Mouse (Mus musculus): Measurements from ENCODE around the gene Pthlh. TPM values are rescaled to one million over a fixed set of nuclear protein-coding genes. Genes with fewer than 3 reads are reported as not detected.

Gene Pthlh
- total and polyA plus RNA-seq, 2 experiments: not detected

- no peak overlapping the region for H3K27ac ChIP-seq (replicated peaks; ENCODE audit: insufficient read depth, low read depth, low read length)
- H3K4me1 ChIP-seq (ENCODE audit: control insufficient read depth, insufficient read depth, low read length): no peaks in the 10 kb centered on the region
- H3K9ac ChIP-seq (ENCODE audit: low read depth, low read length): no peak overlapping the region
- H3K36me3 ChIP-seq (ENCODE audit: control insufficient read depth, insufficient read depth, low read length): no peaks in the 10 kb centered on the region
- H3K79me2 ChIP-seq (ENCODE audit: control insufficient read depth, insufficient read depth, low read length): no peaks in the 10 kb centered on the region
- WGBS: 82% methylated on average over 5 of the region's 5 CpGs
- no peak for TF ChIP-seq CTCF (IDR thresholded peaks at IDR 0.05; ENCODE audit: low read depth, low read length)
- no peak for TF ChIP-seq POLR2A (IDR thresholded peaks at IDR 0.05; ENCODE audit: extremely low read depth, insufficient read depth, low read length)
- no peak for DNase-seq (ENCODE audit: extremely low read depth, low read depth, low spot score)
- no peak overlapping the region for H3K4me3 ChIP-seq (ENCODE audit: insufficient read depth, low read depth, low read length)
- 0 out of 2 replicates have a peak, but pooled peaks cover under 1% of the 10 kb centered on the region for H3K27me3 ChIP-seq (ENCODE audit: control insufficient read depth, insufficient read depth, low read length)
Measured at GRCm38 (mm10) chr6:147219099-147219498, 44.9 kb downstream of the Pthlh start.

GRCm38 (mm10) chr6:147216156-147216555 lies 47.8 kb downstream of the Pthlh start:
- 92% methylated on average over 1 of the region's 1 CpGs for WGBS
- TF ChIP-seq CTCF (IDR thresholded peaks at IDR 0.05; ENCODE audit: low read depth, low read length): no peak
- TF ChIP-seq POLR2A (IDR thresholded peaks at IDR 0.05; ENCODE audit: extremely low read depth, insufficient read depth, low read length): no peak
- no peak for DNase-seq (ENCODE audit: extremely low read depth, low read depth, low spot score)
- H3K27me3 ChIP-seq (ENCODE audit: control insufficient read depth, insufficient read depth, low read length): 0 out of 2 replicates have a peak, but pooled peaks cover 3% of the 10 kb centered on the region
- H3K79me2 ChIP-seq (ENCODE audit: control insufficient read depth, insufficient read depth, low read length): no peaks in the 10 kb centered on the region
- no peak overlapping the region for H3K27ac ChIP-seq (replicated peaks; ENCODE audit: insufficient read depth, low read depth, low read length)
- H3K4me1 ChIP-seq (ENCODE audit: control insufficient read depth, insufficient read depth, low read length): no peaks in the 10 kb centered on the region
- no peak overlapping the region for H3K4me3 ChIP-seq (ENCODE audit: insufficient read depth, low read depth, low read length)
- no peak overlapping the region for H3K9ac ChIP-seq (ENCODE audit: low read depth, low read length)
- H3K36me3 ChIP-seq (ENCODE audit: control insufficient read depth, insufficient read depth, low read length): no peaks in the 10 kb centered on the region

GRCm38 (mm10) chr6:147207821-147208330 lies 56.1 kb downstream of the Pthlh start:
- no peaks in the 10 kb centered on the region for H3K27me3 ChIP-seq (ENCODE audit: control insufficient read depth, insufficient read depth, low read length)
- H3K4me3 ChIP-seq (ENCODE audit: insufficient read depth, low read depth, low read length): no peak overlapping the region
- no peak overlapping the region for H3K27ac ChIP-seq (replicated peaks; ENCODE audit: insufficient read depth, low read depth, low read length)
- H3K79me2 ChIP-seq (ENCODE audit: control insufficient read depth, insufficient read depth, low read length): no peaks in the 10 kb centered on the region
- 86% methylated on average over 5 of the region's 5 CpGs for WGBS
- no peak overlapping the region for H3K9ac ChIP-seq (ENCODE audit: low read depth, low read length)
- H3K36me3 ChIP-seq (ENCODE audit: control insufficient read depth, insufficient read depth, low read length): no peaks in the 10 kb centered on the region
- DNase-seq (ENCODE audit: extremely low read depth, low read depth, low spot score): no peak
- H3K4me1 ChIP-seq (ENCODE audit: control insufficient read depth, insufficient read depth, low read length): no peaks in the 10 kb centered on the region
- TF ChIP-seq CTCF (IDR thresholded peaks at IDR 0.05; ENCODE audit: low read depth, low read length) (no peak), POLR2A (IDR thresholded peaks at IDR 0.05; ENCODE audit: extremely low read depth, insufficient read depth, low read length) (no peak)

Other genes with a start within 250 kb of the Pthlh start
- 0.37 and 0.67 TPM in 2 replicates for gene Rep15, start 231.6 kb downstream of the Pthlh start, total RNA-seq (2014; rRNA removed)
- 0.05 TPM in 1 of 2 replicates, not detected in the other for gene Rep15, start 231.6 kb downstream of the Pthlh start, polyA plus RNA-seq (2012; rRNA removed)
- gene Mrps35, start 221.4 kb downstream of the Pthlh start, total RNA-seq (2014; rRNA removed): 15.2 and 22.1 TPM in 2 replicates
- gene Mrps35, start 221.4 kb downstream of the Pthlh start, polyA plus RNA-seq (2012; rRNA removed): 8.7 and 9.6 TPM in 2 replicates
- gene Mansc4, start 177.2 kb downstream of the Pthlh start, total RNA-seq (2014; rRNA removed): 0.27 and 0.92 TPM in 2 replicates
- 0.17 and 0.26 TPM in 2 replicates for gene Mansc4, start 177.2 kb downstream of the Pthlh start, polyA plus RNA-seq (2012; rRNA removed)
- gene Klhl42, start 172.8 kb downstream of the Pthlh start, total RNA-seq (2014; rRNA removed): 8.8 and 9.1 TPM in 2 replicates
- gene Klhl42, start 172.8 kb downstream of the Pthlh start, polyA plus RNA-seq (2012; rRNA removed): 5.4 and 6.9 TPM in 2 replicates
- gene Ccdc91, start 211.6 kb upstream of the Pthlh start, total RNA-seq (2014; rRNA removed): 29.0 and 30.8 TPM in 2 replicates
- 19.8 and 21.4 TPM in 2 replicates for gene Ccdc91, start 211.6 kb upstream of the Pthlh start, polyA plus RNA-seq (2012; rRNA removed)

Data from liver, adult 2 months (tissue).